Mouse (Mus musculus): ENCODE data around the gene Cnfn.

GRCm38 (mm10) chr7:25394754-25395153 is 25.2 kb upstream of the Cnfn start:
- no peak for TF ChIP-seq POLR2A (IDR thresholded peaks at IDR 0.05; ENCODE audit: extremely low read depth, insufficient read depth, low read length)
- no peak for TF ChIP-seq CTCF (IDR thresholded peaks at IDR 0.05; ENCODE audit: extremely low read depth, insufficient read depth, low read length)
